Mouse (Mus musculus) E14TG2a.4 (cell line): ENCODE results near the gene Psmd11.

Experiments used
- CTCF ChIP-seq: conservative IDR thresholded peaks from 2 replicates; pipeline ENCODE4 v1.5.1; 2014; ENCODE audit warnings: low read length
- NANOG ChIP-seq: IDR thresholded peaks from 2 replicates; pipeline ENCODE4 v1.6.1; 2014; ENCODE audit warnings: borderline replicate concordance, low read length, mixed read lengths

DNA sequence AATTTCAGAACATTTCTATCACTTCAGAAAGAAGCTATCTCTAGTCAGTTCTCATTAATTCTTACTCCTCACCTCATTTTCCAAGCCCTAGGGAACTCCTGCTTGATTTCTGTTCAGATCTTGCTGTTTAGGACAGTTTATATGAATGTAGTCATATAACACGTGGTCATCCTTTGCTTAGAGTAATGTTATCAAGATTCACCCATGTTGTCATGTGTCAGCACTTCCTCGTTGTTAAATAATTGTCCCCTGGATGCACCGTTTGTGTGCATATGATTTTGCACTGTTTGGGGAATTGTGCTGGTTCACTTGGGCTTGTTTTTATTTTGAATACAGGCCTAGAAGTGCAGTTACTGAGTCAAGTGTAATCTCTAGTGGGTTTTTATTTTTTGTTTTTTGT, 23.8 kb downstream of the Psmd11 start:
- TF ChIP-seq CTCF (no peak), NANOG (no peak)
